Mouse (Mus musculus): Measurements from ENCODE around the gene Socs2.

GRCm38 (mm10) chr10:95342833-95343590 lies 74.0 kb downstream of the Socs2 start:
- no peak for TF ChIP-seq POLR2A (IDR thresholded peaks at IDR 0.05; ENCODE audit: extremely low read depth, insufficient read depth, low read length)
- no peak for TF ChIP-seq CTCF (IDR thresholded peaks at IDR 0.05; ENCODE audit: low read depth, low read length)
